Mouse (Mus musculus): Measurements from ENCODE around the gene Rnf149. TPM values are rescaled to one million over a fixed set of nuclear protein-coding genes. Genes with fewer than 3 reads are reported as not detected.
"Not testable (repeated sequence)": the region's sequence is repeated elsewhere in the genome, so short reads cannot be mapped to it uniquely, and the experiment has no call there.

Rnf149 gene
- polyA plus RNA-seq, 1 experiment = 35.4 TPM

- Histone ChIP-seq H3K27me3 (ENCODE audit: control insufficient read depth, insufficient read depth, low read length, poor library complexity, severe bottlenecking) (no peaks in the 10 kb centered on the region), H3K4me3 (ENCODE audit: low read depth, low read length) (no peak overlapping the region), H3K9ac (ENCODE audit: low read depth, poor library complexity, severe bottlenecking) (no peak overlapping the region), H3K27ac (ENCODE audit: insufficient read depth, low read length) (no peak overlapping the region), H3K36me3 (ENCODE audit: control insufficient read depth, insufficient read depth, low read length, poor library complexity, severe bottlenecking) (no peaks in the 10 kb centered on the region), H3K9me3 (replicated peaks; ENCODE audit: control insufficient read depth, insufficient read depth, low read length, poor library complexity, severe bottlenecking) (no peaks in the 10 kb centered on the region), H3K4me1 (ENCODE audit: control insufficient read depth, insufficient read depth, low read length) (no peaks in the 10 kb centered on the region)
- TF ChIP-seq CTCF (IDR thresholded peaks at IDR 0.05; ENCODE audit: low read depth, low read length) = no peak
- no peak for TF ChIP-seq POLR2A (IDR thresholded peaks at IDR 0.05; ENCODE audit: insufficient read depth, low read length)
- no peak for TF ChIP-seq EP300 (IDR thresholded peaks at IDR 0.05; ENCODE audit: insufficient read depth, low read depth, low read length)
Measured at GRCm38 (mm10) chr1:39593836-39594235, 16.6 kb upstream of the Rnf149 start.

DNA sequence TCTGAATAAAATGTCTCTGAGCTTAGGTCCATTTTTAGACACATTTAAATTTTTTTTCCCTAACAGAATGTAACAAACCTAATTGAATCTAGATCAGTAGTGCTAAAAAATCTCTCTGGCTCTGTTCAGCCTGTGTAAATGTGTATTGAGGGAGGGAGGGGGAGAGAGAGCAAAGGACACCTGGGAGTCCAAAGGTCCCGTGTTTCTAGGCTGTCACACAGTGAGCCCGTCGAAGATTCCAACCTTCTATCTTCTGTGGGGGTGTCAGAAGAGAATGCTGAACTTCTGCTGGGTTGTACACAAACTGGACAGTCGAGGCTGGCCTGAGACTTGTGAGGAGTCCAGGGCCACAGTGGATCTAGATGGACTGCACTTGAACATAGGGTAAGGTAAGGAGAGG, 14.9 kb upstream of the Rnf149 start:
- H3K9me3 ChIP-seq (replicated peaks; ENCODE audit: control insufficient read depth, insufficient read depth, low read length, poor library complexity, severe bottlenecking) = no peaks in the 10 kb centered on the region
- no peak overlapping the region for H3K9ac ChIP-seq (ENCODE audit: low read depth, poor library complexity, severe bottlenecking)
- no peak for TF ChIP-seq POLR2A (IDR thresholded peaks at IDR 0.05; ENCODE audit: insufficient read depth, low read length)
- TF ChIP-seq CTCF (IDR thresholded peaks at IDR 0.05; ENCODE audit: low read depth, low read length) = no peak
- TF ChIP-seq EP300 (IDR thresholded peaks at IDR 0.05; ENCODE audit: insufficient read depth, low read depth, low read length) = no peak
- H3K27me3 ChIP-seq (ENCODE audit: control insufficient read depth, insufficient read depth, low read length, poor library complexity, severe bottlenecking) = 0 out of 2 replicates have a peak, but pooled peaks cover 2% of the 10 kb centered on the region
- no peaks in the 10 kb centered on the region for H3K36me3 ChIP-seq (ENCODE audit: control insufficient read depth, insufficient read depth, low read length, poor library complexity, severe bottlenecking)
- H3K4me1 ChIP-seq (ENCODE audit: control insufficient read depth, insufficient read depth, low read length) = no peaks in the 10 kb centered on the region
- no peak overlapping the region for H3K27ac ChIP-seq (ENCODE audit: insufficient read depth, low read length)
- no peak overlapping the region for H3K4me3 ChIP-seq (ENCODE audit: low read depth, low read length)

- H3K4me3 ChIP-seq (ENCODE audit: low read depth, low read length); H3K27me3 ChIP-seq (ENCODE audit: control insufficient read depth, insufficient read depth, low read length, poor library complexity, severe bottlenecking); H3K36me3 ChIP-seq (ENCODE audit: control insufficient read depth, insufficient read depth, low read length, poor library complexity, severe bottlenecking); H3K4me1 ChIP-seq (ENCODE audit: control insufficient read depth, insufficient read depth, low read length); H3K27ac ChIP-seq (ENCODE audit: insufficient read depth, low read length); H3K9me3 ChIP-seq (replicated peaks; ENCODE audit: control insufficient read depth, insufficient read depth, low read length, poor library complexity, severe bottlenecking); H3K9ac ChIP-seq (ENCODE audit: low read depth, poor library complexity, severe bottlenecking): not testable (repeated sequence)
Measured at GRCm38 (mm10) chr1:39591557-39591956, 14.4 kb upstream of the Rnf149 start.

- Histone ChIP-seq H3K9me3 (replicated peaks; ENCODE audit: control insufficient read depth, insufficient read depth, low read length, poor library complexity, severe bottlenecking) (no peaks in the 10 kb centered on the region), H3K4me1 (ENCODE audit: control insufficient read depth, insufficient read depth, low read length) (no peaks in the 10 kb centered on the region), H3K36me3 (ENCODE audit: control insufficient read depth, insufficient read depth, low read length, poor library complexity, severe bottlenecking) (no peaks in the 10 kb centered on the region), H3K27ac (ENCODE audit: insufficient read depth, low read length) (no peak overlapping the region), H3K9ac (ENCODE audit: low read depth, poor library complexity, severe bottlenecking) (no peak overlapping the region), H3K4me3 (ENCODE audit: low read depth, low read length) (no peak overlapping the region), H3K27me3 (ENCODE audit: control insufficient read depth, insufficient read depth, low read length, poor library complexity, severe bottlenecking) (0 out of 2 replicates have a peak, but pooled peaks cover 2% of the 10 kb centered on the region)
- TF ChIP-seq EP300 (IDR thresholded peaks at IDR 0.05; ENCODE audit: insufficient read depth, low read depth, low read length) = no peak
- TF ChIP-seq CTCF (IDR thresholded peaks at IDR 0.05; ENCODE audit: low read depth, low read length) = no peak
- TF ChIP-seq POLR2A (IDR thresholded peaks at IDR 0.05; ENCODE audit: insufficient read depth, low read length) = no peak
Measured at GRCm38 (mm10) chr1:39590193-39590592, 13.0 kb upstream of the Rnf149 start.

GRCm38 (mm10) chr1:39585416-39585815, 8.2 kb upstream of the Rnf149 start:
- 0 out of 2 replicates have a peak, but pooled peaks cover 4% of the 10 kb centered on the region for H3K27me3 ChIP-seq (ENCODE audit: control insufficient read depth, insufficient read depth, low read length, poor library complexity, severe bottlenecking)
- H3K9me3 ChIP-seq (replicated peaks; ENCODE audit: control insufficient read depth, insufficient read depth, low read length, poor library complexity, severe bottlenecking) = no peaks in the 10 kb centered on the region
- H3K36me3 ChIP-seq (ENCODE audit: control insufficient read depth, insufficient read depth, low read length, poor library complexity, severe bottlenecking) = no peaks in the 10 kb centered on the region
- no peak overlapping the region for H3K4me3 ChIP-seq (ENCODE audit: low read depth, low read length)
- no peak for TF ChIP-seq CTCF (IDR thresholded peaks at IDR 0.05; ENCODE audit: low read depth, low read length)
- TF ChIP-seq EP300 (IDR thresholded peaks at IDR 0.05; ENCODE audit: insufficient read depth, low read depth, low read length) = no peak
- TF ChIP-seq POLR2A (IDR thresholded peaks at IDR 0.05; ENCODE audit: insufficient read depth, low read length) = no peak
- H3K9ac ChIP-seq (ENCODE audit: low read depth, poor library complexity, severe bottlenecking) = no peak overlapping the region
- H3K27ac ChIP-seq (ENCODE audit: insufficient read depth, low read length) = no peak overlapping the region
- H3K4me1 ChIP-seq (ENCODE audit: control insufficient read depth, insufficient read depth, low read length) = no peaks in the 10 kb centered on the region

DNA sequence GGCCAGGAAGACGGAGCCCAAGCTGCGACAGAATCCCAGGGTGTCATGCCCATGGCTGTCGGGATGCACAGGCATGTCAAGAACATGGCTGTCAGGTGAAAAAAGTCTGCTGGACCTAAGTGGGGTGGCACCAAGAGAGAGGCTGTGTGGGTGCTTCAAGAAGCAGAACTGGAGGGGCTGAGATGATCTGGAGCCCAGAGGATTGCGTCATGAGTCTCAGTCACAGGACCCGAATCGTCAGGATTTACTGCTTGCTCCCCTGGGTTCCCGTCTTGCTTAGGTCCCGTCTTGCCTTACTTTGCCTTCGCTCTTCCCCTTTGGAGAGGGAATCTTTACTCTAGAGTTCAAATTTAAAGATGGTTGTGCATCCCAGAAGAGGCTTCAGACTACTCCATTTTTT, 6.0 kb upstream of the Rnf149 start:
- Histone ChIP-seq H3K4me3 (ENCODE audit: low read depth, low read length) (no peak overlapping the region), H3K9me3 (replicated peaks; ENCODE audit: control insufficient read depth, insufficient read depth, low read length, poor library complexity, severe bottlenecking) (no peaks in the 10 kb centered on the region), H3K36me3 (ENCODE audit: control insufficient read depth, insufficient read depth, low read length, poor library complexity, severe bottlenecking) (no peaks in the 10 kb centered on the region), H3K27ac (ENCODE audit: insufficient read depth, low read length) (no peak overlapping the region), H3K4me1 (ENCODE audit: control insufficient read depth, insufficient read depth, low read length) (no peaks in the 10 kb centered on the region), H3K9ac (ENCODE audit: low read depth, poor library complexity, severe bottlenecking) (no peak overlapping the region), H3K27me3 (ENCODE audit: control insufficient read depth, insufficient read depth, low read length, poor library complexity, severe bottlenecking) (0 out of 2 replicates have a peak, but pooled peaks cover 3% of the 10 kb centered on the region)
- TF ChIP-seq CTCF (IDR thresholded peaks at IDR 0.05; ENCODE audit: low read depth, low read length) (no peak), EP300 (IDR thresholded peaks at IDR 0.05; ENCODE audit: insufficient read depth, low read depth, low read length) (no peak), POLR2A (IDR thresholded peaks at IDR 0.05; ENCODE audit: insufficient read depth, low read length) (no peak)
